Mouse (Mus musculus) gastrocnemius, postnatal 4 days (tissue): ENCODE data around the gene Stn1. TPM values are rescaled to one million over a fixed set of nuclear protein-coding genes. Genes with fewer than 3 reads are reported as not detected.
"Not testable (repeated sequence)": the region's sequence is repeated elsewhere in the genome, so short reads cannot be mapped to it uniquely, and the experiment has no call there.

Experiments
- DNase-seq, 2 experiments: peaks; one replicate each; pipeline ENCODE4 v3.0.0; 2021 to 2022; ENCODE audit warnings: low spot score in 2 of 2, mixed read lengths in 2 of 2
- long read RNA-seq, 2 experiments: library from polyadenylated mRNA; stranded (forward); transcript quantifications; one replicate each; pipeline ENCODE4 v2.0.0; 2021
- total RNA-seq, 2 experiments: library from RNA; stranded (reverse); gene quantifications; 2 replicates each; pipeline ENCODE4 v1.2.3; 2021

Gene Stn1
- 10 to 100 TPM; 19.9 to 23.7 TPM for total RNA-seq
- long read RNA-seq, experiment 1, transcript Stn1-201 (10 exons, 1,992 nt) = major isoform, 22 of 26 reads
- long read RNA-seq, experiment 1, partial matches to known transcripts = 0 of 26 reads
- long read RNA-seq, experiment 1, other reads (novel, unspliced or antisense) = 4 of 26 reads
- long read RNA-seq, experiment 2, transcript Stn1-201 (10 exons, 1,992 nt) = major isoform, 20 of 24 reads
- long read RNA-seq, experiment 2, partial matches to known transcripts = 0 of 24 reads
- long read RNA-seq, experiment 2, other reads (novel, unspliced or antisense) = 4 of 24 reads

- DNase-seq = no peak
These were observed at the start of gene Stn1 for GRCm38 (mm10) chr19:47537300-47537792. TSS of gene Stn1 (minus strand) at chr19:47537507.

GRCm38 (mm10) chr19:47587009-47587408, 49.7 kb upstream of the Stn1 start:
- no peak for DNase-seq

- DNase-seq = no peak
These were observed 48.5 kb upstream of the Stn1 start for GRCm38 (mm10) chr19:47585772-47586171.

- peak in 1 of 2 experiments; percentile 24 for DNase-seq
These were observed 42.7 kb upstream of the Stn1 start for GRCm38 (mm10) chr19:47579788-47580631.

- DNase-seq = peak; percentile 69 to 78
These were observed 42.0 kb upstream of the Stn1 start, which contains the start of gene Slk for GRCm38 (mm10) chr19:47579225-47579787. TSS of gene Slk (plus strand) at chr19:47579678.

- DNase-seq = peak in 1 of 2 experiments; percentile 14
These were observed 41.4 kb upstream of the Stn1 start for GRCm38 (mm10) chr19:47578581-47579224.

GRCm38 (mm10) chr19:47573718-47574117, 36.4 kb upstream of the Stn1 start:
- no peak for DNase-seq

- not testable (repeated sequence) for DNase-seq
These were observed 34.7 kb upstream of the Stn1 start for GRCm38 (mm10) chr19:47571981-47572380.

- no peak for DNase-seq
These were observed 32.7 kb upstream of the Stn1 start for GRCm38 (mm10) chr19:47570042-47570441.

- no peak for DNase-seq
These were observed 28.7 kb upstream of the Stn1 start for GRCm38 (mm10) chr19:47565994-47566393.

GRCm38 (mm10) chr19:47565031-47565654, 27.8 kb upstream of the Stn1 start:
- DNase-seq = no peak

- no peak for DNase-seq
These were observed 26.4 kb upstream of the Stn1 start for GRCm38 (mm10) chr19:47563715-47564114.

GRCm38 (mm10) chr19:47561996-47562441, 24.7 kb upstream of the Stn1 start:
- DNase-seq = no peak

GRCm38 (mm10) chr19:47560544-47561161, 23.3 kb upstream of the Stn1 start:
- DNase-seq = no peak

- no peak for DNase-seq
These were observed 22.6 kb upstream of the Stn1 start for GRCm38 (mm10) chr19:47559751-47560512.

GRCm38 (mm10) chr19:47559145-47559544, 21.8 kb upstream of the Stn1 start:
- DNase-seq = no peak

- DNase-seq = no peak
These were observed 12.3 kb upstream of the Stn1 start for GRCm38 (mm10) chr19:47549584-47549983.

- no peak for DNase-seq
These were observed 11.9 kb upstream of the Stn1 start for GRCm38 (mm10) chr19:47549174-47549573.

- no peak for DNase-seq
These were observed 11.2 kb upstream of the Stn1 start for GRCm38 (mm10) chr19:47548432-47549076.
